Mouse (Mus musculus) embryo, embryonic 11.5 days (tissue): Measurements from ENCODE around the gene Gm20498.

Experiments used
- DNase-seq: peaks from one replicate; pipeline ENCODE4 v3.0.0-alpha.2; 2012; ENCODE audit warnings: low read depth, low spot score

The Gm20498 gene

DNA sequence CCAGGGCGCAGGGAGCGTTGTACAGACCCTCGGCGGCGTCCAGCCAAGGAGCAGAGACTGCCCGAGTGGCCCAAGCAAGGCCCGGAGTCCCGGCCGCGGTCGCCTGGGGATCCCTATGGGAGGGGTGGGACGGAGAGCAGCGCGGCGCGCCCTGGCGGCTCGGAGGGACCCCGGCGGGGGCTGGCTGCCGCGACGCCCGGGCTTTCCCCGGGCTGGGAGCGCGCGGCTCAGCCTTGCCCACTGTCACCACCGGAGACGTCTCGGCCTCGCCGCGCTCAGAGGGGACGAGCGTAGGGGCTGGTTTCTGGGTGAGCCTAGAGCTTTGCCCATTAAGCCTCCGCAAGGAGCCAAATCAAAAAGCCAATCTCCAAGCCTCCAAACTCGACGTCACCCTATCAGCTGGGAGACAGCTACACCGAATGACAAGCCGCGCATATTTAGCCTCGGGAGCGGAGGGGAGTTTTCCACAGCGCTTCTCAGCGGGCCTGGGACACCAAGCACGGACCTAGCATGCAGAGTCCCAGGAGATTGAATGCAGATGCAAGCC, 199.8 kb downstream of the Gm20498 start, which contains the start of gene Slc8a3:
Slc8a3 (minus strand) TSS at position 306 of the 547 bp plus-strand sequence.
- peak; percentile 23 for DNase-seq

DNA sequence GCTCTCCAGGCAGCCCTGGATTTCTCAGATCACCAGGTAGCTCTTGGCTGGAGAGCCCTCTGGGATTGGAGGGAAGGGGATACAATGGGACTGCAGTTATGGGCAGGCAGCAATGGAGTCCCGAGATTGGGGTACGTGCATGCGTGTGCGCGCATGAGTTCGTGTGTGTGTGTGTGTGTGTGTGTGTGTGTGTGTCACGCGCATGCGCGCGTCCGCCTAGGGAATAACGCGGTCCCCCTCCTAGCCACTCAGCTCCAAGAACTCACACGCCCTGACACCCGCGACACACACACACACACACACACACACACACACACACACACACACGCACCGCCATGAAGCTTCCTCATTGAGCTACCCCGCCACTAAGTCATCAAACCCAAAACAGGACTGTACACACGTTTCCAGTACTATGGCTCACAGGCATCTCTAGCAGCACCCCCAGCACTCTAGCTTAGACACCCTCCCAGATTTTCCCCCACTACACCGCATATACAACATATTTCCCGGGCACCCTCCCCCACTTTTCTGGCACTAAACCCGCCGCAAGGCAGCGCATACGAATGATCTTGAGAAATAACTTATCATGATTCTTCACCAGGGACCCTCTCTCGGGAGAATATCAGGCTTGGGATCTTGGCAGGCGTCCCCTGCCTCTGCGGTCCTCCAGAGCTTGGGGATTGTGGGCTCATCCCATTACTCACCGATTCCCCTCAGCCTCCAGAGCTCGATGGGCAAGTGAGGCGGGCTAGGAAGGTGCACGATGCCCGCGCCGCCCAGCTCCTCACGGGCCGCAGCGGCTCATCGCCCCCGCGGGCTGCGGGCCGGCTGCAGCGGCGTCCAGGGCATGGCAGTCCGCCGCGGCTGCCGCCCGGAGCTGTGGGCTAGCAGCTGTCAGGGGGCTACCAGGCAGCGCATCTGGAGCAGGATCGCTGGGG, 200.5 kb downstream of the Gm20498 start:
- peak; percentile 24 for DNase-seq

DNA sequence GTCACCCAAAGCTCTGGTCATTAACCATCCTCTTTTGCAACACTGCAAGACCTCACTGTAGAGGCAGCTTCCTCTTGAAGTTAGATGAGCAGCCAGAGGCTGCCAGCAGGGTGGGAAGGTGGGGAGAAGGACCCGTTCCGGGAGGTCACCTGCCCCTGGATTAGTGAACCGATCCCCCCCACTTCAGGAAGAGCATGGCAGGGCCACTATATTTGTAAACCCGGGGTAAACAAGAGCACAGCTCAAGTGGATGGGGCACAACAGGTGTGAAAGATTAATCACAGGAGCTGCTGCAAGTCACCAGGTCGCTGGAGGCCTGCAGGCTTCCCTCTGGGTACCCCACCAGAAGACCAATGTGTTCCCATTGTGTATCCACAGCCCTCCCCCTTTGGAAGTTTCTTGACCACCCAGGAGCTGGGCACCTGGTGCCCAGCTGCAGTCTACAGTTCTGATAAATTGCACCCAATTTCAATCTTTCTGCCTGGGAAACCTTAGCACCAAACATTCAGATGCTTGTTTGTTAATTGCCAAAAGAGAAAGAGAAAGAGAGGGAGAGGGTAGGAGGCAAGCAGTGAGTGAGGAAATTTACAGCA, 201.6 kb downstream of the Gm20498 start:
- no peak for DNase-seq

DNA sequence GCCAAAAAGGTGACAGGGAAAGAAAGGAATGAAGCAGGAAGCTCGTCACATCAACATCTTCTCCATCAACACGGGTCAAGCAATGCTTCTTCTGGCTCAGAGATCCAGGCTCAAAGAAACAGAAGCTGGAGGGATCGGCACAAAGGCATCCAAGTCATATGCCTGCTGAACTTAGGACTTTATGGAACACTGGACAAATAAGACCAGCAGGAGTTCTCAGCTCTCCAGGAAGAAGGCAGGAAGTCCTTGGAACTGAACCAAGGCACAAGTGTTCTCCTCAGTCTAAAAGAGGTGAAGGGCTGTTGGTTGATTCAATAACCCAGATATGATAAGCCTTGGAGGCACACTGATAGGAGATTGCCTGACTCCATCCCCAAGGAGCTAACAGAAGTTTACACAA, 207.7 kb downstream of the Gm20498 start:
- no peak for DNase-seq

DNA sequence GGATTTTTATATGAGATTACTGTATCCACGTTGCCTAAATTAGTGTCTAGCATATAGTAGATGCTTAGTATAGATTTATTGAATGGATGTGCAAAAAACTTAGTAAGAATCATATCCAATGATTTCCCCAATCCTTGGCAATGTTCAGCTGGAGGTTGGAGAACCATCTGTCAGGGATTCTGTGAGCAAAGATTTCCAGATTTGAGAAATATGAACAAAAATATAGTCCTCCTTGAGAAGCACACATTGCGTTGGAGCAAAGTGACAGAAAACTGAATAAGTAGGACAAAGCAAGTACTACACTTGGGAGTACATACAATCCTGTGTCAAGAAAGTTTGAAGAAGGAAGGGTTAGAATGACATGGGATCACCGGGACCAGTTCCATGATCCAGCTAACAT, 208.6 kb downstream of the Gm20498 start:
- no peak for DNase-seq

DNA sequence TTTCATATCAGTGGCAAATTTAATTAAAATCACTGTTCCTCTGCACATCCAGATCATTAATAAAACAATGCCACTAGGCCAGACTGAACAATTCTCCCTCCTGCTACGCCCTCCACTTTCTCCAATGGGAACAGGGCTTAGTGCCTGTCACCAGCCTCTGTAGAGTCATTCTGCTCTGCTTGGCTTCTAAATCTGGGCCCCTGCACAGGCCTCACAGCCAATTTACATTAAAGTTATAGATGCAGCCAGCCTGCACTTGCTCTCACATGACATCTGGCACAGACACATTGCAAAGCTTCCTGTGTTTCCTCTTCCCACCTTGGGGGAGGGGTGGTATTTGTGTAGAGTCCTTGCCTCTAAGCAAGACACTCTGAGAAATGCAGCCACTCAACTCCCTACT, 211.7 kb downstream of the Gm20498 start:
- DNase-seq, result no peak

DNA sequence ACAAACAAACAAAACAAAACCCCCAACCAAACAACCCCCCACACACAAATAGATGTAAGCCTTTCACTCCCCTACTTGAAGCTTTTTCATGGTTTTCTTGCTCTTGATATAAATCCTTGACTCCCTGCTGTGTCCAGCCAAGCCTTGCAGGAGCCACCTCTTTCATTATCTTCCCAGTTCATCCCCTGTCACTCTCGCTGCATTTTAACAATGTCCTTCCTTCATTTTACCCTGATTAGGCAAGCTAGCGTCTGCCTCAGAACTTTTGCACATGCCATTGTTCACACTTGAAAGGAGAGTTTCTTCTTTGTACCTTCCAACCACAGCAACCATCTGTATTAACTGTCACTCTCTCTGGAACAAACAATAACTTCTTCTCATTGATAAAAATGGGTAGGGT, 214.9 kb downstream of the Gm20498 start:
- DNase-seq, result no peak

DNA sequence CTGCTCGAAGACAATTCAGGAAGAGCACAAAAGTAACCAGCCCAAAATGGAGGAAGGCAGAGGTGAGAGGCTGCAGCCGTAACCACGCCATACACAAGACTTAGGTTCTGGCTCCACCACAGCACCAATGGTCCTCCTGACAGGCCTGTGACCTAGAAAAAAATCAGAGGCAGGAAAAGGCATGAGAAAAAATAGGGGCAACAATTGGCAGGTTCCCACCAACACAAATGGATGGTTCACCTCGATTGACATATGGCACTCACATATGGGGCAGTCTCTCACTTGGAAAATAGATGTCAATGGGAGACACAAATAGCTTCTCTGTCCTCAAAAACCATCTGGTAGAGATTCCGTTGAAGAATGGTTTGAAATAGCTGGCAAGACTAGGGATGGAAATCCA, 216.8 kb downstream of the Gm20498 start:
- DNase-seq, result no peak
